Mouse (Mus musculus) embryonic stem cell, embryonic (primary cell): ENCODE measurements around the gene Dusp8.
"Not testable (repeated sequence)": the region's sequence is repeated elsewhere in the genome, so short reads cannot be mapped to it uniquely, and the experiment has no call there.

Source experiments
- CTCF ChIA-PET, 4 experiments: fragments of 300-600 bp in 2 of 4; fragments of 350-600 bp in 2 of 4; sonication (Branson Sonifier 250); formaldehyde crosslinking; loops; one replicate each; lab custom pipeline; 2022; ENCODE audit warnings: inconsistent platforms in 2 of 4; lab: Charles Lee
- POLR2A ChIA-PET, 4 experiments: fragments of 300-600 bp in 2 of 4; fragments of 350-600 bp in 2 of 4; sonication (Branson Sonifier 250); formaldehyde crosslinking; loops; one replicate each; lab custom pipeline; 2022; ENCODE audit warnings: antibody characterized with exemption in 4 of 4, inconsistent platforms in 1 of 4; lab: Charles Lee

Gene Dusp8

DNA sequence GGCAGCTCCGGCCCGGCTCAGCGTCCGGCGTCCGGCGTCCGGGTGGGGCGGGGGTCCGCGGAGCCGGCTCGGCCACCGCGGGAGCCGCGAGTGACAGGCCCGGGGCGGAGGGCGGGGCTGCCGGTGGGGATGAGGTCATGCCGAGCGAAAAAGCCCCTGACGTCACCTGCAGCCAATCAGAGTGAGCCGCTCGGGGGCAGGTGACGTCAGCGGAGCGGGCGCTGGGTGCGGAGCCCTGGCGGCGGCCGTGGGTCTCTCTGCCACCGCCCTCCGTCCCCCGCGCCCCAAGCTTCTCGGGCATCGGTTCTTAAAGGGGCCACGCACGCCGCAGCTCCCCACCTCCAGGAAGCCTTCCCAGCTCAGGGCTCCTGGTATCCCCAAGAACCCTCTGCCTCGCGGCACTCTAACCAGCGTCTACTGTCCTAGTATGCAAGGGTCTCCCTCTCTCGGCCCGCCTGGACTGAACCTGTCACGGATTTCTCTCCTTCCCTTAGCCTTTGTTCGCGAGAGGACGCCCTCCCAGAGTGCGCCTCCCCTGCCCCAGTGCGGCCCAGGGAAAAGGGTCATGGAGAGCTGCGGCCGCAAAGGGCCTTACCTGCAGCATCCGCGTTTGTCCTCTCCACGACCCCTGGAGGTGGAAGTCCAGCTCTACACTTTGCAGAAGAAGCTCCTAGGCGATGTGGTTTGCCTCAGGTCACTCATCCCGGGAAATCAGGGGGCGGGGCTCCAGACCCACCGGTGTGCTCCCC, at the start of gene Dusp8:
Gene Dusp8 (minus strand): TSS at position 661 of the 749 bp plus-strand sequence.
- ChIA-PET CTCF (interaction anchor here in 3 of 4 experiments (0.6 to 1.9 kb wide), 19 partner anchors 10 to 1187 kb away, joined by 3 to 14 read pairs (median 4); no protein-coding TSS in a partner anchor), POLR2A (interaction anchor here in 3 of 4 experiments (0.6 to 3.3 kb wide), 29 partner anchors 10 to 727 kb away, joined by 3 to 30 read pairs (median 4); partner anchors contain the start of genes Chid1 (in 1 of the 3), Krtap5-5 (in 1 of the 3), Polr2l (in 1 of the 3) and Tspan4 (in 1 of the 3))

- CTCF ChIA-PET, result interaction anchor here (0.6 to 3.0 kb wide), 7 partner anchors 13 to 112 kb away, joined by 3 to 28 read pairs (median 6); no protein-coding TSS in a partner anchor
- POLR2A ChIA-PET, result no interaction called here
Measured at GRCm38 (mm10) chr7:142144507-142144906, 48.9 kb upstream of the Dusp8 start, which contains the start of gene Gm45337. Gene Gm45337, minus strand, starts transcription at chr7:142144607.

DNA sequence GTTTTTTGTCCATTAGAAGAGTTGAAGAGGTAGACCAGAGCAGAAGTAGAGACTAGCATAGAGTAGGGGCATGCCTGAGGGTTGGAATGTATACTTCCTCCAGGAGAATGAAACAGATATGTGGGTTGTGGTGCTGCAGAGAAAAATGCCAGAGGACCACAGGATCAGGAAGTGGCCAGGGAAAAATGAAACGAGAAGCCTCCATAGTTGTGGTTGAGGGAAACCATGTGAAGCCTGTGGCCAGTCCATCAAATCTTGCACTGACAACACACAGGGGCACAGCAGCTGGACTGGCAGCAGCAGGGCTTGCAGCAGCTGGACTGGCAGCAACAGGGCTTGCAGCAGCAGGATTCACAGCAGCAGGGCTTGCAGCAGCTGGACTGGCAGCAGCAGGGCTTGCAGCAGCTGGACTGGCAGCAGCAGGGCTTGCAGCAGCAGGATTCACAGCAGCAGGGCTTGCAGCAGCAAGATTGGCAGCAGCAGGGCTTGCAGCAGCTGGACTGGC, 47.9 kb upstream of the Dusp8 start:
- POLR2A ChIA-PET, result interaction anchor here in 1 of 4 experiments (0.7 kb wide), 1 partner anchor 924 kb away, joined by 3 read pairs; no protein-coding TSS in a partner anchor
- CTCF ChIA-PET, result interaction anchor here in 2 of 4 experiments (0.5 to 0.7 kb wide), 2 partner anchors 96 to 476 kb away, joined by 3 to 4 read pairs; no protein-coding TSS in a partner anchor

GRCm38 (mm10) chr7:142140696-142141095, 45.1 kb upstream of the Dusp8 start:
- ChIA-PET CTCF (no interaction called here), POLR2A (interaction anchor here in 2 of 4 experiments (0.6 to 1.5 kb wide), 2 partner anchors 9 to 568 kb away, joined by 3 to 5 read pairs; no protein-coding TSS in a partner anchor)

GRCm38 (mm10) chr7:142135934-142136333, 40.3 kb upstream of the Dusp8 start, which contains the start of gene Gm39115:
Gene Gm39115, minus strand, starts transcription at chr7:142136034.
- CTCF ChIA-PET, POLR2A ChIA-PET: not testable (repeated sequence)

GRCm38 (mm10) chr7:142134206-142134995, 38.8 kb upstream of the Dusp8 start:
- POLR2A ChIA-PET, result no interaction called here

GRCm38 (mm10) chr7:142128843-142129242, 33.2 kb upstream of the Dusp8 start:
- POLR2A ChIA-PET, result no interaction called here

More at GRCm38 (mm10) chr7:142134206-142134995, 38.8 kb upstream of the Dusp8 start:
- CTCF ChIA-PET, result interaction anchor here in 1 of 4 experiments (0.6 kb wide), 1 partner anchor 379 kb away, joined by 3 read pairs; no protein-coding TSS in a partner anchor

GRCm38 (mm10) chr7:142120629-142121028, 25.0 kb upstream of the Dusp8 start, which contains the start of gene Gm45618:
Gene Gm45618, minus strand, starts transcription at chr7:142120729.
- ChIA-PET CTCF (interaction anchor here in 2 of 4 experiments (0.6 to 0.9 kb wide), 3 partner anchors 46 to 523 kb away, joined by 3 to 6 read pairs (median 3); no protein-coding TSS in a partner anchor), POLR2A (interaction anchor here in 1 of 4 experiments (0.7 kb wide), 1 partner anchor 21 kb away, joined by 7 read pairs; no protein-coding TSS in a partner anchor)

More at GRCm38 (mm10) chr7:142128843-142129242, 33.2 kb upstream of the Dusp8 start:
- CTCF ChIA-PET, result interaction anchor here in 2 of 4 experiments (0.7 to 1.7 kb wide), 2 partner anchors 127 kb away, joined by 4 to 5 read pairs; no protein-coding TSS in a partner anchor

DNA sequence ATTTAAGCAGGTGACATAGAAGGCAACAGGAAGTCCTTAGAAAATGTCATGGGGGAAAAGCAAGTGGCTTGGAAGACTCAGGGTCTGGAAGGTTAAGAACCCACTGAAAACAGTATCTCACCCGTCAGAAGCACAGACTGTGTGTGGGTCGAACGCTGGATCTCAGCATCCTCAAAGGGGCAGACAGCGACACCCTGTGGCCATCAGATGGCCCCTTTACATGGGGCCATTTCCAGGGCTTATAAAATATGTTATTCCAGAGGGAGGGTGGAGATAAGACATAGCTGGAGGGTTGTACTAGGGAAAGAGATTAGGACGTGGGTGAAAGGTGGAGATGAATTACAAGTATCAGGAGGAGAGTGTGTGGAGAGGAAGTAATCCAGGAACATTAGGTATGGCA, 24.0 kb upstream of the Dusp8 start:
- ChIA-PET POLR2A (no interaction called here), CTCF (interaction anchor here in 3 of 4 experiments (0.5 to 1.0 kb wide), 5 partner anchors 8 to 165 kb away, joined by 3 to 21 read pairs (median 3); no protein-coding TSS in a partner anchor)

DNA sequence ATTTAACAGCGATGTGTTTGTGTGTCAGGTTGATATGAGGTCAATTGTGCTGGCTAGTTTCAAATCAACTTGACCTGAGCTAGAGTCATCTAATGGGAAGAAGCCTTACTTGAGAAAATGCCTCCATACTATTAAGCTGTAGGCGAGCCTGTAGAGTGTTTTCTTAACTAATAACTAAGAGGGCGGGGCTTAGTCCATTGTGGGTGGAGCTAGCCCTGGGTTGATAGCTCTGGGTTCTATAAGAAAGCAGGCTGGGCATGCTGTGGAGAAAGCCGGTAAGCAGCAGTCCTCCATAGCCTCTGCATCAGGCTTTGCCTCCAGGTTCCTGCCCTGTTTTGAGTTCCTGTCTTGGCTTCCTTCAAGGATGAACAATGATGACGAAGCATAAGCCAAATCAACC, 9.1 kb upstream of the Dusp8 start:
- CTCF ChIA-PET, result interaction anchor here in 1 of 4 experiments (0.6 kb wide), 1 partner anchor 96 kb away, joined by 3 read pairs; no protein-coding TSS in a partner anchor
- POLR2A ChIA-PET, result no interaction called here

DNA sequence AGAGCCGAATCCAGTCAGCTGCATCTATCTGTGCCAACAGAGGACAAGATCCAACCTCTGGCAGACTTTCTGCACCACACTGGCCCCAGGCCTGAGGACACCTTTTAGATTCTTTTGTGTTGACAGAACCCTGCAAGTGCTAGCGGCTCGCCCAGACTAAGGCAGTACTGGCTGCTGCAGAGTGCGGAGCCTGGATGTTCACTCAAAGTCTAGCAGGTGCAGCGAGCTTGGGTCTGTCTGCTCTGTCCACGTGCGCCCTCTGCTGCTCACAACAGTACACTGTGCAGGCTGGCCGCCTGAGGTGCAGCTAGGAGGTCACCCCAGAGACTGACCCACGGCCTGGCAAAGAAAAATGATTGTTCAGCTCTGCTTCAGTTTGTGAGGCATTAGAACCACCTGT, 2.1 kb upstream of the Dusp8 start:
- POLR2A ChIA-PET, result interaction anchor here in 2 of 4 experiments (0.5 to 1.1 kb wide), 8 partner anchors 11 to 196 kb away, joined by 3 to 5 read pairs (median 3); no protein-coding TSS in a partner anchor
- CTCF ChIA-PET, result interaction anchor here (0.5 to 2.1 kb wide), 50 partner anchors 8 to 558 kb away, joined by 3 to 27 read pairs (median 4); partner anchors contain the start of gene Chid1 (in 1 of the 4)

DNA sequence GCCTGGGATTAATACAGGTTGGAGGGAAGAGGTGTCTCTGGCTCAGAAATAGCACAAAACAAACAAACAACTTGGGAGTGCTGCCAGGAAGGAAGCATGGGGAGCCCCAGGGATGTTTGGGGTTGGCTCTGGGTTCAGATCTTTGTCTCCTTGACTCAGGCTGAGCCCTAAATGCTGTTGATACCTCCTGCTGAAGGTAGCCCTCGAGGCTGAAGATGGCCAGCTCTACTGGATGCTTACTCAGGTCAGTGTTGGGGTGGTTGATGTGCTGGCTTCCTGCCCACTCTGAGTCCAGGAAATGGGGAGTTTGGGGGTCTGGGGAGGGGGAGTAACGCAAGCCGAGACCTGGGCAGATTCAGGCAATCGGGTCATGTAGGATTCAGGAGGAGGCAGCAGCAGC, 1.1 kb upstream of the Dusp8 start:
- CTCF ChIA-PET, result interaction anchor here in 2 of 4 experiments (0.6 to 2.1 kb wide), 5 partner anchors 13 to 312 kb away, joined by 3 to 14 read pairs (median 11); no protein-coding TSS in a partner anchor
- POLR2A ChIA-PET, result no interaction called here

DNA sequence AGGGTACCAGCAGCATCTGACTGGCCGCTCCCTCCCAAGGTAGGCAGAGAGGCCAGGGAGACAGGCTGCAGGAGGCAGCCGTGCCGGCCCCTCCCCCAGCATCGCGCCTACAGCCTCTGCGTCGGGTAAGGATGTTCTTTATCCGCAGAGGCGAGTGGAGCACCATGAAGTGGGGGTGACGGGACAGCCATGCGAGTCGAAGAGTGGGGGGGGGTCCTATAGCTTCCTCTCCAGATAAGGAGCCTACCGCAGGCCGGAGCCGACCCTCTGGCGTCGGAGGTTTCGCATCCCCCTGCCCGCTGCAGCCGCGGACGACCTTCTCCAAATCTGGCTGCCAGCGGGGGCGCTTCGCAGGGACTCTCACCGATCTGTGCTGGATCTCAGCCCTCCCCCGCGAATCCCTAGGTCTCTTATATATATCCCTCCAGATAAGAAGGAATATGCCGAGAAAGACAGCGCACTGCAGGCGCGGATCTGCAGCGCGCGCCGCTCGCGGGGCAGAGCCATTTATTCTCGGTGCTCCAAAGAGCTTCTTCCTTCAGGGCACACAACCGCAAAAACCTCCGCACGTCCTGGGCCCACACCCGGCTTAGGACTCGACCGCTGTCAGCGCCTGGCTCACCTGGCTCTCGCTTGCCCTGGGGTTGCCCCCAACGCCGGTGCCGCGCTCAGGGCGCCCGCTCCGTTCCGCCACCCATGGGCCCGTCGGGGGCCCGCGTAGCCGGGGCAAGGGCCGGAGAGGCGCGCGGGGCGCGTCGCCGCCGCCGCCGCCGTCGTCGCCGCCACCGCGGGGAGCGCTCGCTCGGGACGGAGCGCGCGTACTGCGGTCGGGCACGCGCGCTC, 1.1 kb downstream of the Dusp8 start:
- ChIA-PET CTCF (interaction anchor here in 3 of 4 experiments (0.6 to 1.9 kb wide), 11 partner anchors 10 to 517 kb away, joined by 3 to 9 read pairs (median 4); no protein-coding TSS in a partner anchor), POLR2A (interaction anchor here in 3 of 4 experiments (0.6 to 3.3 kb wide), 17 partner anchors 10 to 619 kb away, joined by 3 to 30 read pairs (median 5); partner anchors contain the start of genes Polr2l (in 1 of the 3) and Tspan4 (in 1 of the 3))

DNA sequence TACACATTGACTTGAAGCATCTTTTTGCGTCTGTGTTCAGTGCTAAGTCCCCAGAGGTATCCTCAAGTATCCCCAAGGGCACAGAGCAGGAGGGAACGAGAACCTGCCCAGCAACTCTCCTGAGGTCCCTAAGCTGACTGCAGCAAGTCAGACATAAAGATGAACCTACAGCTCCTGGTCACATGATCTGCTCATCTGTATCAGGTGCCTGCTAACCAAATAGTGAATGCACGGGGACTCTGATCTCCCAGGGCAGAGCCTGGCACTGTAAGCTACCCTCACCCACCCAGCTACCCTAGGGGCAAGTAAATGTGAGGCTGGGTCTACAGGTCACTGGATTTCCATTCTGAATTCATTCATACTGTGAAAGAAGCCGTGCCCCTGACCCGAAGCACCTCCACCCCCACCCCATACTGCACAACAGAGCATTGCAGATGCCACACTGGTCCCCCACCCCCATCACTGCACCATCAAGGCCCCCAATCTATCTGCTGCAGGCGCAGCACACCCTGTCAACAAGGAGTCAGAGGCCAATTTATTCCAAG, 1.9 kb downstream of the Dusp8 start:
- CTCF ChIA-PET, result interaction anchor here in 3 of 4 experiments (0.6 to 1.2 kb wide), 4 partner anchors 10 to 337 kb away, joined by 3 to 4 read pairs (median 3); no protein-coding TSS in a partner anchor
- POLR2A ChIA-PET, result interaction anchor here in 2 of 4 experiments (1.2 to 3.3 kb wide), 7 partner anchors 9 to 192 kb away, joined by 7 to 30 read pairs (median 10); no protein-coding TSS in a partner anchor

- ChIA-PET POLR2A (interaction anchor here in 1 of 4 experiments (3.3 kb wide), 1 partner anchor 9 kb away, joined by 30 read pairs; no protein-coding TSS in a partner anchor), CTCF (no interaction called here)
Measured at GRCm38 (mm10) chr7:142092991-142093390, 2.7 kb downstream of the Dusp8 start.

DNA sequence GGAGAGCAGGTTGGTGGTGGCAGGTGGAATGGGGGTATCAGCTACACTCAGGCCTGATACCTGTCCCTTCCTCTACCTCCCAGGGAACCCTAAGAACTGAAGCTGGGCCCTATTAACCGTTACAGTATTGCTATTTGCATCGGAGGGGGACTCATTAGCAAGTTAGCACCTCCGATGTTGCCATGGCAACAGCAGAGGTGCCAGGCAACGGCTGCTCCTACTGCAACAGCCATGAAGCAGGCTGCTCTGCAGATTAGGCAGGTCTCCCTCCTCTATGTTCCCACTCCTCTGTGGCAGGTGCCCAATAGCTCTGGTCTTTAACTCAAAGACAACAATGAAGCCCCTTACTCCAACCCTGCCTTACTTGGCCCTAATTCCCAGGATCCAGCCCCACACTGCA, 3.8 kb downstream of the Dusp8 start:
- ChIA-PET CTCF (interaction anchor here in 1 of 4 experiments (0.6 kb wide), 1 partner anchor 11 kb away, joined by 3 read pairs; no protein-coding TSS in a partner anchor), POLR2A (interaction anchor here in 1 of 4 experiments (0.7 to 1.4 kb wide), 2 partner anchors 9 to 32 kb away, joined by 3 read pairs; no protein-coding TSS in a partner anchor)
